Mouse (Mus musculus) urinary bladder, postnatal 25 days (tissue): Measurements from ENCODE around the gene Eps8l2.
A peak's percentile ranks its signal among the peaks of the same experiment; 100 is the strongest.

Experiments
- DNase-seq: peaks from one replicate; pipeline ENCODE4 v3.0.0; 2022; ENCODE audit warnings: low spot score

The Eps8l2 gene

GRCm38 (mm10) chr7:141328373-141328990 is 10.2 kb upstream of the Eps8l2 start:
- DNase-seq, result no peak

GRCm38 (mm10) chr7:141330706-141331105 is 8.0 kb upstream of the Eps8l2 start:
- no peak for DNase-seq

GRCm38 (mm10) chr7:141331990-141332389 is 6.7 kb upstream of the Eps8l2 start:
- no peak for DNase-seq

GRCm38 (mm10) chr7:141335044-141335579 is 3.6 kb upstream of the Eps8l2 start:
- no peak for DNase-seq

GRCm38 (mm10) chr7:141335682-141336081 is 3.0 kb upstream of the Eps8l2 start:
- DNase-seq, result no peak

- DNase-seq, result no peak
These were observed 2.4 kb upstream of the Eps8l2 start for GRCm38 (mm10) chr7:141336296-141336695.

- DNase-seq, result no peak
These were observed 814 bp upstream of the Eps8l2 start for GRCm38 (mm10) chr7:141337716-141338416.

GRCm38 (mm10) chr7:141339215-141339920 is 688 bp downstream of the Eps8l2 start:
- no peak for DNase-seq

- no peak for DNase-seq
These were observed 1.3 kb downstream of the Eps8l2 start for GRCm38 (mm10) chr7:141340023-141340422.

- DNase-seq, result no peak
These were observed 1.8 kb downstream of the Eps8l2 start for GRCm38 (mm10) chr7:141340476-141340875.

- no peak for DNase-seq
These were observed 3.1 kb downstream of the Eps8l2 start for GRCm38 (mm10) chr7:141341689-141342226.

GRCm38 (mm10) chr7:141343230-141343629 is 4.5 kb downstream of the Eps8l2 start:
- no peak for DNase-seq

GRCm38 (mm10) chr7:141343696-141344095 is 5.0 kb downstream of the Eps8l2 start:
- DNase-seq, result no peak

GRCm38 (mm10) chr7:141344787-141345186 is 6.1 kb downstream of the Eps8l2 start:
- no peak for DNase-seq

GRCm38 (mm10) chr7:141351061-141351460 is 12.4 kb downstream of the Eps8l2 start:
- no peak for DNase-seq

- no peak for DNase-seq
These were observed 16.4 kb downstream of the Eps8l2 start for GRCm38 (mm10) chr7:141355051-141355450.

GRCm38 (mm10) chr7:141355626-141356326 is 17.1 kb downstream of the Eps8l2 start:
- no peak for DNase-seq

GRCm38 (mm10) chr7:141356971-141357370 is 18.3 kb downstream of the Eps8l2 start:
- no peak for DNase-seq

- DNase-seq, result no peak
These were observed 22.8 kb downstream of the Eps8l2 start for GRCm38 (mm10) chr7:141361510-141361909.

GRCm38 (mm10) chr7:141363106-141363751 is 24.5 kb downstream of the Eps8l2 start:
- DNase-seq, result peak; percentile 61

GRCm38 (mm10) chr7:141363752-141364125 is 25.1 kb downstream of the Eps8l2 start:
- DNase-seq, result no peak
